Mouse (Mus musculus): ENCODE results near the gene AI481877.

GRCm38 (mm10) chr4:59051081-59051480 is 87.7 kb downstream of the AI481877 start:
- no peak for TF ChIP-seq CTCF (IDR thresholded peaks at IDR 0.05; ENCODE audit: low read depth)
- TF ChIP-seq EP300 (IDR thresholded peaks at IDR 0.05; ENCODE audit: low read depth) = no peak
